Mouse (Mus musculus) CH12F3 (cell line): ENCODE results near the gene Faap100.

Source experiments
- in situ Hi-C: fragments of 300-500 bp; cut with MboI; formaldehyde crosslinking; loops from 2 replicates; pipeline ENCODE4 v1.14.3; 2020; ENCODE audit warnings: low sequenced_read_pairs

Gene Faap100

DNA sequence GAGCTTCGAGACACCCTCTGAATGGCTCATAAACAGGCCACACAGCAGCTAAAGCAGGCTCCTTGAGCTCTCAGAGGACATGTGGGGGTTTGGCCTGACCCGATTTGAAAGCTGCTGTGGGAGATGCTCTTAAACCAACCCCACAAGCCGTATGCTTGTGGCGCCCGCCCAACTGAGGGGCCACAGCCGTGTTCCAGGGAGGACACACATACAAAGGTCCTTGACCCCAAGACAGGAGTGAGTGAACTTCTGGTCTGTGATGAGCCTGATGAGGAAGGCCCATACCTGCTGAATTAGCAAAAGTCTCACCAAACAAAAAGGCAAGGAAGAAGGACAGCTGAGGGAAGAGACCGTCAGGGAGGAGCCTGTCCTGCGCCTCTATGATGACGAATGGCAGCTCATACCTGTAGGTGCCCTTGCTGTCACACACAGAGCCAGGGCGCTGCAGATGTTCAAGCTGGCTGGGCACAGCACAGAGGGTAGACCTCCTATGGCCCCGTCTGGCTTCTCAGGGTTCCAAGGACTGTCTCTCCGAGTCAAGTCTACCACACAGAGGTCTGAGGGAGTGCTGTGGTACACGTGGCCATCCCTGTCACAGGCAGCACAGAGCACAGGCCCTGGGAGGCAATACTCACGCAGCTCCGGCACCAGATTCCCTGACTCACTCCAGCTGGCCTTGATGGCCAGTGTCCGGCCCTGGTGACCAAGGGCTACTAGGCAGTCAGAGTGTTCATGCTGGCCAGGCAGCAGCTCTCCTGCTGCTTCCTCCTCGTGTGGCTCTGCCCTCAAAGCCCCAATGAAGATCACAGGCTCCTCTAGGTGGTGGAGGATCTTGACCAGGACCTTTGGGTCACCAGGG, 2.0 kb downstream of the Faap100 start:
- in situ Hi-C loops = no loop called here

DNA sequence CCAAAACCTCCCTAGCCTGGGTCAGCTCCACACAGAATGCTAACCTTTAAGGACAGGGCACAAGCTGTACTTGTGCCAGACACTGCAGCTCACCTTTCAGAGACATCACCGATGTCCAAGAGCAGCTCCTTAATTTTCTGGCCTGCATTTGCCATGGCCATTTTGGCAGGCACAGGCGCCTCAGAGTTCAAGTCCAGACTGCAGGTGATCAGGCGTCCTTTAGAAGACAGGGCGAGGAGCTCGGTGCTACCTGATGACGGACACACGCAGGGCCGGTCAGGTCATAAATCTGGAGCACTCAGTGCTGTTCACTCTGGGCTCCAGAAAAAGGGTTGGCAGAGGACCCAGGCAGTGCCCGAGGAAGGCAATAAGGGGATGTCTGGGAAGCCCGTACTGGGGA, 3.2 kb downstream of the Faap100 start:
- in situ Hi-C loops = no loop called here

DNA sequence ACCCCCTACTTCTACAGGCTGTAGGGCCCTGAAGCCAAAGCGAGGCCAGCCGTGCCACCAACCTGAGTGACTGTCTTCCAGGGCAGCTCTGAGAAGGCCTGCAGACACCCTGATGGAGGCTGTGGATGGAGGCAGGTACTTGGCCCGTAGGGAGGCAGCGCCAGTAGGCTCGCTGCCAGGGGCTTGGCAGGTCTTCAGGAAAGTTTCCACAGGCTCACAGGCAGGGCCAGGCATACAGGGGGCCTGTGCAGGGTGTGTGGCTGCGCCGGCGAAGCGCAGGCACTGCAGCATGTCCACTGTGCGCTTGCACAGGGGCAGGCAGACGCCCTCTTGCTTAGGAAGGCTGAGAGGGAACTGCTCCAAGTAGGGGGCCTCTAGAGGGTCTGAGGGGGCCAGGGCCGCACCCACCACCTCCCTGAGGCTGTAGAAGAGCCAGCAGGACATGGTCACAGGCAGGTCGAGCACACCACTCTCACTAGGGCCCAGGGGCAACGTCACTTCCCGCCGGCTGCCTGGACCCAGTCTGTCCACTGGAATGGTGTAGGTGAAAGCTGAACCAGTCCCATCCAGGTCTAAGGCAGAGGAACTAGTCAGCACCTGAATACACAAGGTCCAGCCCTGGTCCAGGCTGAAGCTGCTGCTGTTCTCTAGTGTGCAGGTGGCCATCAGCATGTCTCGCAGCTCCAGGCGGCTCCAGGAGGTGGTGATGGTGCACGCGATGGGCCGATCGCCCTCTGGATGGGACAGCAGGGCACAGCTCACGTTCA, 4.6 kb downstream of the Faap100 start:
- in situ Hi-C loops = no loop called here

DNA sequence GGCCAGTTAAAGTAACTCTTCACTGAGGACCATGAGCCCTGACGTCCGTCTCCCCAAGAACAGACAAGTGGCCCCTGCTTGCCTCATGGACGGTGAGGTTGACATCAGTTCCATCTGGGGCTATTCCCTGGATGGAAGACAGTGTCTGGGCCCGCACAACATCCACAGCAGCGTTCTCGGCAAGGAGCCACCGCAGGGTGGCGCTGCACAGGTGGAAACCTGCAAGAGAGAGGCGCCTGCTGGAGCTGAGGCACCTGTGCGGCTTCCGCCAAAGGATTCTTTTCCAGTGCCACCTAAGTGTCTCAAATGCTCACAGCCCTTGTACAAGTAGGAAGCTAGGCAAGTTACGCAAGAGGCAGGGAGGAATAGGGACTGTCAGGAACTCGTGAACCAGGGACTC, 5.5 kb downstream of the Faap100 start:
- in situ Hi-C loops = no loop called here

DNA sequence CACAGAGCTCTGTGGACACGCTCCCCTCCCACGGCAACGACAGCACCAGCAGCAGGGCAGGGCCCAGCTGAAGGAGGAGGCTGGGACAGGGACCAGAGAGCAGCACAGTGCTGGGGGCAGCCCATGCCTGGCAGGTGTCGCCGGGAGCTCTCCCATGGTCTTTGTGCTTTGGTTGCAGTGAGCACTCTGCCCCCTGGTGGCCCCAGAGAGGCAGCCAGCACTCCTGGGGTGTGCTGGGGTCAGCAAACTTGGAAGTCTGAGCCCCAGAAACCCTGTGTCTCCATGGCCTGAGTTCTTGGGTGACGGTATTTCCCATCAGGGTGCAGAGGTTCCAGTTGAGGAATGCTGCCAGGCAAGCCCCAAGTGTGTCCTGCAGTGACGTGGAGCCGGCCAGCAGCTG, 8.9 kb downstream of the Faap100 start:
- in situ Hi-C loops = no loop called here

DNA sequence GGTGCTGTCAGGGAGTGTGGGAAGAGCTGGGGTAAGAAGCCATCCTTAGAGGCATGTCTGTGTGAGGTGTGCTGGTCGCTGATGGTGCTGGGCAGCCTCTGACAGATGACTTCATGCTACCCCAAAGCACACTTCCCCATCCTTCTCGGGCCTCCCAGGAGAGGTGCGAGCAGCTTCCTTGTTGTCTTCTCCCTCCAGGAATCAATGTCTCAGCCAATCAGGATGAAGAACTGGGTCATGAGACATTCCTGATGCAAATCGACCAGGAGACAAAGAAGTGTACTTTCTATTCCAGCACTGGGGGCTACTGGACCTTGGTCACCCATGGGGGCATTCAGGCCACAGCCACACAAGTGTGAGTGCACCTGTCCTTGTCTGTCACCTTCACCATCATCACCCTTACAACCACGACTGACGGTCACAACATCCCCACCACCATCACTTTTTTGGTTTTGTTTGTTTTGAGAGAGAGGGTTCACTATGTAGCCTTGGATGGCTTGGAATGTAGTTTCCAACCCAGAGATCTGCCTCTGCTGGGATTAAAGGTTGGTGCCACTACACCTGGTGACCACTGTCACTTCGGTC, 12.0 kb downstream of the Faap100 start:
- in situ Hi-C loops = no loop called here

DNA sequence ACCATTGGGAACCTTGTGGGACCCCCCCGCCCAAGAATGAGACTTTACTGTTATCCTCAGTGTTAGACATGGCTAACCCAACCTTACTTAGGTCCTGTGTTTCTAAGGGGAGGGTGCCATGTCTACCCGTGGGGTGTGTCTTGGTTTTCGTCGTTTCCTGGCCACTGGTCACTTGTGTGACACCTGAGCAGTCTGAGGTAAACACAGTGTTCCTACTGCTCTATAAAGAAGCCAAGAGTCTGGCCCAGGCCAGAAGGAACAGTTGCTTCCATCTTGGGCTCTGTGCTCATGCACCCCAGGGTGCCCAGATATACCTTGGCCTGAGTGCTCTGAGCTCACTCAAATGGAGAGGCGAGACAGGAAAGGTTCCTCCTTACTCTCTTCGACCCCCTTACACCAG, 15.7 kb downstream of the Faap100 start:
- in situ Hi-C loops = no loop called here

DNA sequence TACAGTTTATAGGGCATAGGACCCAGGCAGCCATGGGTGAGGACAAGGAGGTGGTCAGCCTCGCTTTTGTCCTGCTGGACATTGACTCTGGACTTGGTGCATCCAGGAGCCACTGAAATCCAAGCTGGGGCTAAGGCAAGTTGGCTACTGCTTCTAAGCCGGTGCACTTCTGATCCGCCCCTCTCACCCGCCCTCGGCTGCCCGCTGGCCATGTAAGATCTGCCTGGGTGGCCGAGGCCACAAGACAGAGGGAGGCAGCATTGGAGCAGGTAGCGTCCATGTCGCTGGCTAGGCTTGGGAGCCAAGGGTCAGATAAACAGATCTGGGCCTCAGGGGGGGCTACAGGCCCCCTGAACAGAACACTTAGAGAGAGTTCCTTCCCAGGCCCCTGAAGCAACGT, 17.3 kb downstream of the Faap100 start, which contains the start of gene Fscn2:
Gene Fscn2, plus strand, starts transcription at position 240 of the 400 bp plus-strand sequence.
- in situ Hi-C loops = no loop called here

DNA sequence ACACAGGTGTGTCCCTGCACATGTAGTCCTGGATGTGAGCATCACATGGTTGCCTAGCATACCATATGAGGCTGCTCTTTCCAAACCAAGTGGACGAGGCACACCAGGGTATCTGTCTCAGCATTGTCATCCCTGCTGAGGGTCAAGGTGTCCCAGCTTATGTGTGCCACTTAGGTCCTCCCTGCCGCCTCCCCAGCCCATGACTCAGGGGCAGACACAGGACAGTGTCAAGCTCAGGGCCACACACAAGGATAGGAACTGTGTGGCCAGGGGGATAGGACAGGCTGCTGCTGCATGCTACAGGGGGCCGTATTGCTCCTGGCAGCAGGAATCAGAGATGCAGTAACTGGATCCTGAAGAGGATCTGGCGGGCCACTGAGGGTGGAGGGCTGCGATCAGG, 17.8 kb downstream of the Faap100 start:
- in situ Hi-C loops = no loop called here

DNA sequence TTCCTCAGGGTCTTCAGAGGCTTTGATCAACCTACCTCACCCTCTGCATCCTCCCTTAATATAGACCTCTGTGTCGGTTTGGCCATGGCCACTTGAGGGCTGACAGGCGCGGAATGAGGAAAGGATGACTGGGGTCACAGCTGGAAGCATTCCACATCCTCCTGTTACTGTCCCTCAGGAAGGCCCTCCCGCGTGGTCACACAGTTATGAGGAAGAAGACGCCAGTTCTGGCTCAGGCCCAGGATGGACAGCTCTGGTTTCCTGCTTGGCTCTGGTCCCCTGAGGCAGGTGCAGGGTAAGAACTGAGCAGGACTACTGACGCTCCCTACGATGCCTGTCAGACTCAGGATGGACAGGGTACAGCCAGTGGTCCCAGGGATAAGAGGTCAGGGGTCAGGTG, 18.5 kb downstream of the Faap100 start:
- in situ Hi-C loops = no loop called here

DNA sequence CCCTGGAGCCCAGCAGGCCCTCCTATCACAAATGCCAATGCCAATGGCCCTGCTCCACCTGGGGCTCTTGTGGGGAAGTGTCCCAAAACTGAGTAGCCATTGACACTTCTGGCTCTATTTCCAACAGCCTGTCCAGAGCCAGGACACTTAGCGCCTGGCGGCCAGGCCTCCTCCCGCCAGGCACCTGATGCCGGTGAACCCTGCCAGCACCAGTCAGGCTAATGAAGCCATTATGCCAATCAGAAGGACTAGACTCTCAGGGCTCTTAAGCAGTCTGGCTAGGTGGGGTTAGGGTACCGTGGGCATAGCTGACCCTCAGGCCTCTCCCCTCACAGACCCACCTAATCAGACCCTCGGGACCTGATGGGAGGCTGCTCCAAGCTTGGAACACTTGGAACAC, 19.2 kb downstream of the Faap100 start:
- in situ Hi-C loops = no loop called here

DNA sequence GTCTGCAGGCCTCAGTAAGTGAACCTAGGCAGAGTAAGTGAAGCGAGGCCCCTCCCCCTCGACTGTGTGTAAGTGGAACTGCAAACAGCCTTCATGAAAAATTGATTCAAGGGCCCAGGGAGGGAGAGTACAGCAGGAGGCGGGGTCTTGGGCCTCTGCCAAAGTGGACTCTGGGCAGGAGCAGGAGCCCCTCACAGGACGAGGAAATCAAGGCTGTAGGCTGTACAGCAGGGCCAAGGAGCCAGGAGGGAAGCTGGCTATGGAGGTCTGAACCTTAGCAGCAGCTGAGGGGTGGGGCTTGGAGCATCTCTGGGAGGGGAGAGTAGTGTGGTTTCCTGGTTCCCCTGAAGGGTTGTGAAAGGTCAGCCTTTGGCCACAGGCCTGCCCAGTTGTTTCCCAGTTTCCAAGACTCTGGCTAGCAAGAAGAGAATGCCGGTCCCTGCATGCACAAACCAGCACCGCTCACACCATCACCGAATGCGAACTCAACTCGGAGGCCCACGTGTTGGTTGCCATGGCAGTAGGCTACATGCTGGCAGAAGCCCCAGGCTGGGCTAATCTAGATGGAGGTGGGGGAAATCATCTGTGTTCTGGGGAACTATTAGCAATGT, 20.7 kb downstream of the Faap100 start:
- in situ Hi-C loops = no loop called here

DNA sequence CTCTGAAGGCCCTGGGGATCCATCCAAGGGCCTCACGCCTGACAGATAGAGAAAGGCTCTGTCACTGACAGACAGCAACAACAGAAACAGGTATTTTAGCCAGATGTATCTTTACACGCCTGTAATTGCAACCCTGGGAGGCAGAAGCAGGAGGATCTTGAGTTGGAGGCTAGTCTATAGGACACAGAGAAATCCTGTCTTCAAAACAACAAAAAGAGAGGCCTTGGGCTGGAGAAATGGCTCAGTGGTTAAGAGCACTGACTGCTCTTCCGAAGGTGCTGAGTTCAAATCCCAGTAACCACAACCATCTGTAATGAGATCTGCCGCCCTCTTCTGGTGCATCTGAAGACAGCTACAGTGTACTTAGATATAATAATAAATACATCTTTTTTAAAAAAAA, 21.7 kb downstream of the Faap100 start:
- in situ Hi-C loops = no loop called here

DNA sequence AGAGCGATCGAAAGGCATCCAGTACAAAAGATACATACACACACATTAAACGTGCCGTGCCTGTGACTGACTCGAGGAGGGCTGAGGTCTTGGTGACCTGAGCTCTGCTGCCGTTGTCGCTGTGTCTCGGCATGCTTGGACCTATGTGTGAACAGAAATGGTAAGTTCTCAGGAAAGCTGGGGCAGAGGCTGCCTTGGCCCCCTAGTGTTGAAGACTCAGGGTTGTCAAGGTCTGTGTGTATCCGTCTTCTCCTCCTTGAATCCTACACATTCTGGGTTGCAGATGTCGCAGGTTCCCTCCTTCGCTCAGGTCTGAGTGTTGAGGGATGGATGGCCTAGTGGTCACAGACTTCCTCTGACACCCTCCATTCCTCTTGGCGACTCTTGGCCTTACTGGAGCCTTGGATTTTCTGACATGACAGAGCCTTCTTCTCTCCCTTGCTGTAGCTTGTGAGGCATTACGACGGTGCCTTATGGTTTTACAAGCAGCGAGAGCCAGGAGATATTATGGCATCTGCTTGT, 22.2 kb downstream of the Faap100 start:
- in situ Hi-C loops = no loop called here

DNA sequence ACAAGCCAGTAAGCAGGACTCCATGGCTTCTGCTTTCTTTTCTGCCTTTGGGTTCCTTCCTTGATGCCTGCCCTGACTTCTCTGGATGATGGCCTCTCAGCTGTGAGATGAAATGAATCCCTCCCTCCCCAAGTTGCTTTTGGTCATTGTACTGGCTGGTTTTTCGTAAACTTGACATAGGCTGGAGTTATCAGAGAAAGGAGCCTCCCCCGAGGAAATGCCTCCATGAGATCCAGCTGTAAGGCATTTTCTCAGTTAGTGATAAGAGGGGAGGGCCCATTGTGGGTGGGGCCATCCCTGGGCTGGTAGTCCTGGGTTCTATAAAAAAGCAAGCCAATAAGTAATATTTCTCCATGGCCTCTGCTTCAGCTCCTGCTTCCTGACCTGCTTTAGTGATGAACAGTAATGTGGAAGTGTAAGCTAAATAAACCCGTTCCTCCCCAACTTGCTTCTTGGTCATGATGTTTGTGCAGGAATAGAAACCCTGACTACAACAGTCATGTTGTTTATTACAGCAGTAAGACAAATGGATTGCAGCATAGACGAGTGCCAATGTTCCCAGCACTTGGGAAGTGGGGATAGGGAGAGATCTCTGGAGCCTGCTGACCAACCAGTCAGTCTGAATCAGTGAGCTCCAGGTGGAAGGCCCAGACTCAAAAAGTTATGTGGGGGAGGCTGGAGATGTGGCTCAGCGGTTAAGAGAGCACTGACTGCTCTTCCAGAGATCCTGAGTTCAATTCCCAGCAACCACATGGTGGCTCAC, 23.1 kb downstream of the Faap100 start:
- in situ Hi-C loops = no loop called here

DNA sequence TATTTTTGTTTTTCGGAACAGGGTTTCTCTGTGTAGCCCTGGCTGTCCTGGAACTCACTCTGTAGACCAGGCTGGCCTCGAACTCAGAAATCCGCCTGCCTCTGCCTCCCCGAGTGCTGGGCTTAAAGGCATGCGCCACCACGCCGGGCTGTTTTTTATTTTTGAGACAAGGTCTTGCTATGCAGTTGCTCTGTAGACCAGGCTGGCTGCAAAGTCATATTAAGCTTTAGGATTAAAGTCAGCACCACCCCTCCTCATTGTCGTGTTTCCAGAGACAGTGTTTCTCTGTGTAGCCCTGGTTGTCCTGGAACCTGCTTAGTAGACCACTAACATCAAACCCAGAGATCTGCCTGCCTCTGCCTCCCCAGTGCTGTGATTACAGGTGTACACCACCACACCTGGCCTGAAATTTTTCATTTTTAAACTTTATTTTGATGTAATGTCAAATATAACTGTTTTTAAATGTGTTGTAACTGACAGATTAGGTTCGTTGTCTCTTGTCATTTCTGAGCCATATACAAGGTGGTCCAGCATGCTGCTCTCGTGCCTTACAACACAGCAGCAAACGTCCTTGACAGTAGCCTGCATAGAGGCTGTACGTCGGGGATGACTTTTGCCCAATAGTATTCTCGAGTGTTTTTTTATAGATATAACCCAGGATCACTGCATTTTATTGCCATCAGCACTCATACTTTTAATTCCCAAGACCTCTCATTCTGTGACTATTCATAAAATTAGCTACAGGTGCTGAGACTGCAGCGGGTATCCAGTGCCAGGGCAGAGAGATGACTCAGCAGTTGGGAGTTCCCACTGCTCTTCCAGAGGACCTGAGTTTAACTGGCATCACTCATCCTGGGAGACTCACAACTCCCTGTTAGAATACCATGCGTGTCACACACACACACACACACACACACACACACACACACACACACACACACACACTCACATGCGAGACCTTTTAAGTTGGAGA, 24.0 kb downstream of the Faap100 start:
- in situ Hi-C loops = no loop called here

DNA sequence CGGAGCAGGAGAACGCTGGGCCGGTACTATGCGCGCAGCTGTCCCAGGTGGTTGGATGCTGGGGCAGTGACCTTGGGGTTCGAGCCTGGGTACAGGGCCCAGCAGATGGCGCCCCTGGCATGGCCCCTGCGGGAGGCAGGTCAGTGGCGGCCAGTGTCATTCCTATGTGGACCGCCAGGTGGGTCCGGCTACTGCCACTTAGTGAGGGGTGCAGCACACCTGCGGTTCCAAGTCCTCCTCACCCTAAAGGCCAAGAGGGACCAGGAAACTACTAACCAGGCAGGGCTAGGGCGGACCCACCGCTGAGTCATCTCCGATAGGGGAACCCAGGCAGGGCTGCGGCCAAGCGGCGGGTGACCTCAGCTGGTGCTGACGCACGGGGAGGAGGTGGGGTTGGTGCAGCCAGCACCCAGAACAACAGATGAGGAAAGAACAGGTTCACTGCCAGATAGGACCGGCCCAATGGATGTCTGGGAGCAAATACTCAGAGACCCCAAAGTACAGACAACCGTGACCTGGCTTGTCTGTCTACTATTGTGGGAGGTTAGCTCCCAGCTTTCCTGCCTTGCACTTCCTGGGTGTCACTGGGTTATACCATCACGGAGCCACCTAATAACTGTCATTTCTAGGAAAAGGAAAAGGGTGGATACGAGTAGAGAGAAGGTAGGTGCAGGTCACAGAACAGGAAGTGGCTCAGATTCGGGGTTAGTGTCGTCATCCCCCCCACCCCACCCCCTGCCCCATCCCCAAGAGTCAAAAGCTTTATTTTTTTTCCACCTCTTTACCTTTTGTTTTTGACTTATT, 24.9 kb downstream of the Faap100 start:
- in situ Hi-C loops = no loop called here

DNA sequence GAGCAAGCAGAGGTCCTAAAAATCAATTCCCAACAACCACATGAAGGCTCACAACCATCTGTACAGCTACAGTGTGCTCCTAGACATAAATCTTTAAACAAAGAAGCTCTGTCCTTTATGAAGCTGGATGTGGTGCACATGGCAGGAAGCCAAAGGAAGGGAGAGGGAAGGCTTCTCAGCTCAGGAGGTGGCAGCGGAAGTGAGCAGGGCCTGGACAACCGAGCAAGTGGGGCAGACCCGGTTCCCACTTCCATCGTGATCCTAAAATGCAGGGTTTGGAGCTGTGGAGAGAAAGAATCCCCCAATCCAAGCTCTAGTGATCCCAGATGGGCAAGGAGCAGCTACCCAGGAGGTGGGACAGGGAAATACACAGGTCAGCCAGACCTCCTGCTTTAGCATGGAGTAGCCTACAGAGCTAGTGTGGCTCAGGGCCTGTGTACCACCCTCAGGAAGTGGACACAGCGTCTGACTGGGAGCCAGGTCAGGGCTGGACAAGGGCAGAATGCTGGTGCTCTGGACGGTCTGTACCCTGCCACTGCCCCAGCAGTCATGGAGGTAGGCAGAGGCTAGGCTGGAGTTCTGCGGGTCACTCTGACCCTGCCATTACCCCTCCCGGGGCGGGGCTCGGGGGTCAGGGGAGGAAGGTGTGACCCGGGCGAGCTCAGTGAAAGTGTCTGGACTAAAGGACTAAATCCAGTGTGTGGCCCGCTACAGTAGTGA, 25.8 kb downstream of the Faap100 start:
- in situ Hi-C loops = no loop called here
